Mouse (Mus musculus) small intestine, adult 2 months (tissue): ENCODE data around the gene Wdr63. TPM values are rescaled to one million over a fixed set of nuclear protein-coding genes. Genes with fewer than 3 reads are reported as not detected.

Source experiments
- H3K27ac ChIP-seq: fragments of 200-500 bp; 2 replicates; pipeline ENCODE4 v1.5.1; 2012; ENCODE audit warnings: low read depth, low read length, control low read depth, inconsistent platforms; ENCODE audit not compliant: insufficient read depth
- H3K27me3 ChIP-seq: fragments of 200-500 bp; 2 replicates; pipeline ENCODE4 v1.6.1; 2012; ENCODE audit warnings: mild to moderate bottlenecking, moderate library complexity, low read length, inconsistent platforms; ENCODE audit not compliant: control insufficient read depth, insufficient read depth
- H3K36me3 ChIP-seq: fragments of 200-500 bp; 2 replicates; pipeline ENCODE4 v1.6.1; 2012; ENCODE audit warnings: mild to moderate bottlenecking, low read length, control low read depth, inconsistent platforms; ENCODE audit not compliant: control insufficient read depth, insufficient read depth
- H3K4me1 ChIP-seq: fragments of 200-500 bp; 2 replicates; pipeline ENCODE4 v1.6.1; 2012; ENCODE audit warnings: low read length, inconsistent platforms, mixed read lengths; ENCODE audit not compliant: control insufficient read depth, insufficient read depth, insufficient read length
- H3K4me3 ChIP-seq: fragments of 200-500 bp; 2 replicates; pipeline ENCODE4 v1.5.1; 2012; ENCODE audit warnings: low read depth, mild to moderate bottlenecking, control low read depth, inconsistent platforms, low read length, moderate library complexity
- CTCF ChIP-seq: fragments of 200-500 bp; IDR thresholded peaks from 2 replicates; pipeline ENCODE4 v1.5.1; 2012; ENCODE audit warnings: low read depth, mild to moderate bottlenecking, control low read depth, inconsistent platforms, low read length, moderate library complexity, mixed read lengths; ENCODE audit not compliant: insufficient replicate concordance, insufficient read length; ENCODE audit errors: extremely low read depth
- POLR2A ChIP-seq: fragments of 200-500 bp; IDR thresholded peaks from 2 replicates; pipeline ENCODE4 v1.6.1; 2012; ENCODE audit warnings: low read depth, mild to moderate bottlenecking, control low read depth, inconsistent platforms, low read length, moderate library complexity
- WGBS: fragments of 180-500 bp; shearing (Covaris S2); methylation state at CpG from one replicate; pipeline ENCODE4 v1.1.7; 2018; 5-methylcytosine and 5-hydroxymethylcytosine counted together
- polyA plus RNA-seq: library from polyadenylated mRNA; depleted of rRNA; stranded (reverse); fragments of >200 nt; gene quantifications from 2 replicates; pipeline ENCODE4 v1.2.3, GENCODE M21; 2012

The Wdr63 gene
- polyA plus RNA-seq, 1 experiment, result not detected

DNA sequence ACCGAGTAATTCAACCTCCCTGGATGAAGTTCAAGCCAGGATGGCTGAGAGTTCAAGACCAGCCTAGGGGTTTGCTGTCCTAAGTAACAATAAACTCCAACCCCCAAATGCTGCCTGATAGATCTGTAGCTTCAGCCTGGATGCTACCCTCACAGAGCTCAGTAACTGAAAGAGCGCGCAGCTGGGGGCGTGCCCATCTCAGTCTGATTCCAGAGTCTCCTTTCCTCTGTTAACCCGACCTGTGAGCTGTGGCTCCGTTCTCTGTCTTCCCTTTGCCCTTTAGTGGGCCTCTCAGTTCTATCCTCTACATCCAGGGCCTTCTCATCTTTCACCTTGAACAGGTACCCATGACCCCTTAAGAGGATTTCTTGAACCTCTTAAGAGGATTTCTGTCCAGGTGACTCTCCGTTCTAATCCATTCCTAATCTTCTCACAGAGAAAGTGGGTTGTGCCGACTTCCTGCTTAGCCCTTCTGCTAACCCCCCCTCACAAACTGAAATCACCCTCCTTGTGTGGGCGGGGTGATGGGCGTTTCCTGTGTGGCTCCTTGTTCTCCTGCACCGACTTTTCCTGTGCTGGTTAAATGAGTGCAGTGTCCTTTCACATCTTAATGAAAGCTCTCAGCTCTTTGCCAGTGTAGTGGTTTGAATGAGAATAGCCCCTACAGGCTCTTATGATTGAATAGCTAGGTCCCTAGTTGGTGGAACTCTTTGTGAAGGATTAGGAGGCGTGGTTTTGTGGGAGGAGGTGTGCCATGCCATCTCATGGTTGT, 68.6 kb downstream of the Wdr63 start:
- H3K27me3 ChIP-seq, result no peaks in the 10 kb centered on the region
- 20% methylated on average over 12 of the region's 12 CpGs for WGBS
- no peaks in the 10 kb centered on the region for H3K36me3 ChIP-seq
- no peak overlapping the region for H3K4me3 ChIP-seq
- no peak overlapping the region for H3K27ac ChIP-seq
- TF ChIP-seq POLR2A, result no peak
- TF ChIP-seq CTCF, result no peak
- peaks cover 3% of the 10 kb centered on the region; the same call in 1 of the 2 replicates for H3K4me1 ChIP-seq

DNA sequence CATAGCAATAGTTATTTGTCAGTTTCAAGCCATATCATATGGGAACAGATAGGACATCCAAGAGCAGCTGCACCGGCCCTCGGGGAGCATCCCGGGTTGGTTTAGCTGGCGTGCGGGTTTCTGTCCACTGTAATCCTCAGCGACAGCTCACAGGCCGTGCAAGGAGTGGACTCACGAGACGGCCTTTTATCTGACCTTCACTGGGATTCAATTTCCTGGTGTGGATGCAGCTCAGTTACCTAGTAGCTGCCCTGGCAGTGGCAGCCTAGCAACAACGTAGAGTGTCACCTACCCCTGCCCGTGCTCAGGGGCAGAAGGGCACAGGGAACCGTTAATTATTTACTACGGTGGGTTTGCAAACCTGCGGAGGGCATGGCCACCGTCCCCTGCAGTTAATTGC, 70.0 kb downstream of the Wdr63 start:
- no peak overlapping the region for H3K4me3 ChIP-seq
- 26% methylated on average over 15 of the region's 15 CpGs for WGBS
- no peak overlapping the region for H3K27ac ChIP-seq
- H3K36me3 ChIP-seq, result no peaks in the 10 kb centered on the region
- no peaks in the 10 kb centered on the region for H3K27me3 ChIP-seq
- no peak for TF ChIP-seq POLR2A
- H3K4me1 ChIP-seq, result peaks cover 3% of the 10 kb centered on the region; the same call in 1 of the 2 replicates

DNA sequence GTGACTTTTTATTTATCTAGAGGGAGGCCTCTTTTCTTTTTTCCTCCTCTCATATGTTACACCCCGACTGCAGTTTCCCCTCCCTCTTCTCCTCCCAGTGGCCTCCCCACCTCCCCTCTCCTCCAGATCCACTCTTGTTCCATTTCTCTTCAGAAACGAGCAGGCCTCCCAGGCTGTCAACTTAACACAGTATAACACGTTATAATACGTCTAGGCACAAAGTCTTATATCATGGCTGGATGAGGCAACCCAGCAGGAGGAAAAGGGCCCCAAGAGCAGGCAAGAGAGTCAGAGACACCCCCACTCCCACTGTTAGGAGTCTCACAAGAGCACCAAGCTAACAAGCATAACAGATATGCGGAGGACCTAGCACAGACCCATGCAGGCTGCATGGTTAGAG, 75.0 kb downstream of the Wdr63 start:
- H3K36me3 ChIP-seq, result no peaks in the 10 kb centered on the region
- no peak overlapping the region for H3K4me3 ChIP-seq
- H3K27ac ChIP-seq, result no peak overlapping the region
- no peaks in the 10 kb centered on the region for H3K27me3 ChIP-seq
- peaks cover 2% of the 10 kb centered on the region; the same call in 1 of the 2 replicates for H3K4me1 ChIP-seq
- no peak for TF ChIP-seq POLR2A
- no peak for TF ChIP-seq CTCF
- 83% methylated on average over 5 of the region's 5 CpGs for WGBS

- Histone ChIP-seq H3K36me3 (no peaks in the 10 kb centered on the region), H3K27ac (no peak overlapping the region), H3K4me1 (peaks cover 2% of the 10 kb centered on the region; the same call in 1 of the 2 replicates), H3K4me3 (no peak overlapping the region), H3K27me3 (no peaks in the 10 kb centered on the region)
- WGBS, result 61% methylated on average over 5 of the region's 5 CpGs
- TF ChIP-seq POLR2A (no peak), CTCF (no peak)
Measured at GRCm38 (mm10) chr3:146030255-146030836, 77.6 kb downstream of the Wdr63 start.

- TF ChIP-seq CTCF, result no peak
- TF ChIP-seq POLR2A, result no peak
- WGBS, result 68% methylated on average over 3 of the region's 3 CpGs
Measured at GRCm38 (mm10) chr3:146029234-146029633, 78.7 kb downstream of the Wdr63 start.

DNA sequence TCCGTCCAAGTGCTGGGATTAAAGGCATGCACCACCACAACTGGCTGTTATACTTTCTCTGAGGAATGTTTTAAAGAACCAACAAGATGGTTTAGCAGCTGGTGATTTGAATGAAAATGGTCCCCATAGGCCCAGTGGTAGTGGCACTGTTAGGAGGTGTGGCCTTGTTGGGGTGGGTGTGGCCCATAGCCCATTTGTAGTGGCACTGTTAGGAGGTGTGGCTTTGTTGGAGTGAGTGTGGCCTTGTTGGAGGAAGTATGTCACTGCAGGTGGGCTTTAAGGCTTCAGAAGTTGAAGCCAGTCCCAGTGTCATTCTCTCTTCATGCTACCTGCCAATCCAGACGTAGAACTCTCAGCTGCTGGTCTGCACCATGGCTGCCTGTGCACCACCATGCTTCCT, 79.5 kb downstream of the Wdr63 start:
- Histone ChIP-seq H3K27me3 (no peaks in the 10 kb centered on the region), H3K4me1 (peaks cover 2% of the 10 kb centered on the region; the same call in 1 of the 2 replicates), H3K4me3 (no peak overlapping the region), H3K36me3 (no peaks in the 10 kb centered on the region; the same call in 1 of the 2 replicates), H3K27ac (no peak overlapping the region)
- TF ChIP-seq POLR2A (no peak), CTCF (no peak)
- WGBS, result 93% methylated on average over 2 of the region's 2 CpGs

More at GRCm38 (mm10) chr3:146029234-146029633, 78.7 kb downstream of the Wdr63 start:
- Histone ChIP-seq H3K36me3 (no peaks in the 10 kb centered on the region), H3K4me1 (peaks cover 2% of the 10 kb centered on the region; the same call in 1 of the 2 replicates), H3K27me3 (no peaks in the 10 kb centered on the region), H3K4me3 (no peak overlapping the region), H3K27ac (no peak overlapping the region)

- H3K27me3 ChIP-seq, result no peaks in the 10 kb centered on the region
- H3K27ac ChIP-seq, result no peak overlapping the region
- H3K4me3 ChIP-seq, result no peak overlapping the region
- H3K4me1 ChIP-seq, result peaks cover 2% of the 10 kb centered on the region; the same call in 1 of the 2 replicates
- WGBS, result 14% methylated on average over 6 of the region's 6 CpGs
- peaks cover 8% of the 10 kb centered on the region for H3K36me3 ChIP-seq
- TF ChIP-seq CTCF (no peak), POLR2A (no peak)
Measured at GRCm38 (mm10) chr3:146027116-146027515, 80.8 kb downstream of the Wdr63 start.
